Mouse (Mus musculus): ENCODE data around the gene Olfr638. TPM values are rescaled to one million over a fixed set of nuclear protein-coding genes. Genes with fewer than 3 reads are reported as not detected.
"Not testable (repeated sequence)": the region's sequence is repeated elsewhere in the genome, so short reads cannot be mapped to it uniquely, and the experiment has no call there.

The Olfr638 gene
- not detected in 2 replicates for polyA plus RNA-seq (2015; fragmentation: Nextera tagmentation; extraction: Ambion mirVana)

GRCm38 (mm10) chr7:103998446-103998845 is at the start of gene Olfr638:
Gene Olfr638, plus strand, starts transcription at chr7:103998746.
- Histone ChIP-seq H3K27me3 (ENCODE audit: control insufficient read depth, insufficient read depth, low read depth, low read length) (no peaks in the 10 kb centered on the region), H3K9me3 (ENCODE audit: control insufficient read depth, low read length) (no peaks in the 10 kb centered on the region), H3K9ac (ENCODE audit: low read length) (no peak within 1 kb of the TSS), H3K4me1 (replicated peaks; ENCODE audit: control insufficient read depth, insufficient read depth, low read length) (no peaks in the 10 kb centered on the region), H3K4me2 (ENCODE audit: low read depth, low read length) (no peak within 1 kb of the TSS), H3K36me3 (ENCODE audit: control insufficient read depth, insufficient read depth, low read length) (no peaks in the 10 kb centered on the region), H3K27ac (ENCODE audit: low read length) (no peak within 1 kb of the TSS), H3K4me3 (ENCODE audit: low read length) (no peak within 1 kb of the TSS)
- no peak for ATAC-seq (ENCODE audit: low read depth)

- not testable (repeated sequence) for H3K27me3 ChIP-seq (ENCODE audit: control insufficient read depth, insufficient read depth, low read depth, low read length); ATAC-seq (ENCODE audit: low read depth); H3K4me1 ChIP-seq (replicated peaks; ENCODE audit: control insufficient read depth, insufficient read depth, low read length); H3K36me3 ChIP-seq (ENCODE audit: control insufficient read depth, insufficient read depth, low read length); H3K4me2 ChIP-seq (ENCODE audit: low read depth, low read length); H3K27ac ChIP-seq (ENCODE audit: low read length); H3K9ac ChIP-seq (ENCODE audit: low read length); H3K4me3 ChIP-seq (ENCODE audit: low read length); H3K9me3 ChIP-seq (ENCODE audit: control insufficient read depth, low read length)
- WGBS, result 92% methylated on average over 22 of the region's 22 CpGs
Measured at GRCm38 (mm10) chr7:103966873-103967272, 31.7 kb upstream of the Olfr638 start.

GRCm38 (mm10) chr7:103970852-103971251 is 27.7 kb upstream of the Olfr638 start, which contains the start of gene Olfr635:
Gene Olfr635, plus strand, starts transcription at chr7:103971152.
- no peaks in the 10 kb centered on the region for H3K36me3 ChIP-seq (ENCODE audit: control insufficient read depth, insufficient read depth, low read length)
- H3K4me2 ChIP-seq (ENCODE audit: low read depth, low read length), result no peak within 1 kb of the TSS
- no peak within 1 kb of the TSS for H3K9ac ChIP-seq (ENCODE audit: low read length)
- no peaks in the 10 kb centered on the region for H3K27me3 ChIP-seq (ENCODE audit: control insufficient read depth, insufficient read depth, low read depth, low read length)
- H3K9me3 ChIP-seq (ENCODE audit: control insufficient read depth, low read length), result no peaks in the 10 kb centered on the region
- H3K4me3 ChIP-seq (ENCODE audit: low read length), result no peak within 1 kb of the TSS
- no peak within 1 kb of the TSS for H3K27ac ChIP-seq (ENCODE audit: low read length)
- WGBS, result 59% methylated on average over 1 of the region's 1 CpGs
- no peaks in the 10 kb centered on the region for H3K4me1 ChIP-seq (replicated peaks; ENCODE audit: control insufficient read depth, insufficient read depth, low read length)
- ATAC-seq (ENCODE audit: low read depth), result no peak

GRCm38 (mm10) chr7:103971782-103972181 is 26.8 kb upstream of the Olfr638 start:
- Histone ChIP-seq H3K4me2 (ENCODE audit: low read depth, low read length) (no peak overlapping the region), H3K4me1 (replicated peaks; ENCODE audit: control insufficient read depth, insufficient read depth, low read length) (no peaks in the 10 kb centered on the region), H3K9ac (ENCODE audit: low read length) (no peak overlapping the region), H3K36me3 (ENCODE audit: control insufficient read depth, insufficient read depth, low read length) (no peaks in the 10 kb centered on the region), H3K27ac (ENCODE audit: low read length) (no peak overlapping the region), H3K27me3 (ENCODE audit: control insufficient read depth, insufficient read depth, low read depth, low read length) (no peaks in the 10 kb centered on the region), H3K9me3 (ENCODE audit: control insufficient read depth, low read length) (no peaks in the 10 kb centered on the region), H3K4me3 (ENCODE audit: low read length) (no peak overlapping the region)
- WGBS, result 51% methylated on average over 1 of the region's 1 CpGs
- ATAC-seq (ENCODE audit: low read depth), result no peak

GRCm38 (mm10) chr7:103999124-103999523 is 578 bp downstream of the Olfr638 start:
- Histone ChIP-seq H3K4me2 (ENCODE audit: low read depth, low read length) (no peak overlapping the region), H3K27me3 (ENCODE audit: control insufficient read depth, insufficient read depth, low read depth, low read length) (no peaks in the 10 kb centered on the region), H3K9ac (ENCODE audit: low read length) (no peak overlapping the region), H3K4me1 (replicated peaks; ENCODE audit: control insufficient read depth, insufficient read depth, low read length) (no peaks in the 10 kb centered on the region), H3K27ac (ENCODE audit: low read length) (no peak overlapping the region), H3K4me3 (ENCODE audit: low read length) (no peak overlapping the region), H3K9me3 (ENCODE audit: control insufficient read depth, low read length) (no peaks in the 10 kb centered on the region), H3K36me3 (ENCODE audit: control insufficient read depth, insufficient read depth, low read length) (no peaks in the 10 kb centered on the region)
- ATAC-seq (ENCODE audit: low read depth), result no peak

GRCm38 (mm10) chr7:104017203-104017602 is 18.7 kb downstream of the Olfr638 start, which contains the start of gene Olfr639:
Gene Olfr639, minus strand, starts transcription at chr7:104017303.
- no peak for ATAC-seq (ENCODE audit: low read depth)
- Histone ChIP-seq H3K9me3 (ENCODE audit: control insufficient read depth, low read length) (no peaks in the 10 kb centered on the region), H3K36me3 (ENCODE audit: control insufficient read depth, insufficient read depth, low read length) (no peaks in the 10 kb centered on the region), H3K27ac (ENCODE audit: low read length) (no peak within 1 kb of the TSS), H3K4me2 (ENCODE audit: low read depth, low read length) (no peak within 1 kb of the TSS), H3K4me3 (ENCODE audit: low read length) (no peak within 1 kb of the TSS), H3K4me1 (replicated peaks; ENCODE audit: control insufficient read depth, insufficient read depth, low read length) (no peaks in the 10 kb centered on the region), H3K27me3 (ENCODE audit: control insufficient read depth, insufficient read depth, low read depth, low read length) (no peaks in the 10 kb centered on the region), H3K9ac (ENCODE audit: low read length) (no peak within 1 kb of the TSS)

- no peak overlapping the region for H3K4me3 ChIP-seq (ENCODE audit: low read length)
- WGBS, result 74% methylated on average over 1 of the region's 1 CpGs
- no peak overlapping the region for H3K4me2 ChIP-seq (ENCODE audit: low read depth, low read length)
- H3K36me3 ChIP-seq (ENCODE audit: control insufficient read depth, insufficient read depth, low read length), result no peaks in the 10 kb centered on the region
- H3K9ac ChIP-seq (ENCODE audit: low read length), result no peak overlapping the region
- no peaks in the 10 kb centered on the region for H3K9me3 ChIP-seq (ENCODE audit: control insufficient read depth, low read length)
- no peaks in the 10 kb centered on the region for H3K27me3 ChIP-seq (ENCODE audit: control insufficient read depth, insufficient read depth, low read depth, low read length)
- H3K27ac ChIP-seq (ENCODE audit: low read length), result no peak overlapping the region
- H3K4me1 ChIP-seq (replicated peaks; ENCODE audit: control insufficient read depth, insufficient read depth, low read length), result no peaks in the 10 kb centered on the region
- ATAC-seq (ENCODE audit: low read depth), result no peak
Measured at GRCm38 (mm10) chr7:104018953-104019352, 20.4 kb downstream of the Olfr638 start.

- Histone ChIP-seq H3K4me2 (ENCODE audit: low read depth, low read length) (no peak overlapping the region), H3K36me3 (ENCODE audit: control insufficient read depth, insufficient read depth, low read length) (no peaks in the 10 kb centered on the region), H3K9me3 (ENCODE audit: control insufficient read depth, low read length) (no peaks in the 10 kb centered on the region), H3K4me1 (replicated peaks; ENCODE audit: control insufficient read depth, insufficient read depth, low read length) (no peaks in the 10 kb centered on the region), H3K4me3 (ENCODE audit: low read length) (no peak overlapping the region), H3K27me3 (ENCODE audit: control insufficient read depth, insufficient read depth, low read depth, low read length) (no peaks in the 10 kb centered on the region), H3K27ac (ENCODE audit: low read length) (no peak overlapping the region), H3K9ac (ENCODE audit: low read length) (no peak overlapping the region)
- WGBS, result 87% methylated on average over 6 of the region's 6 CpGs
- no peak for ATAC-seq (ENCODE audit: low read depth)
Measured at GRCm38 (mm10) chr7:104021651-104022050, 23.1 kb downstream of the Olfr638 start.

GRCm38 (mm10) chr7:104025473-104025872 is 26.9 kb downstream of the Olfr638 start, which contains the start of gene Olfr640:
Gene Olfr640, minus strand, starts transcription at chr7:104025573.
- H3K4me2 ChIP-seq (ENCODE audit: low read depth, low read length), result no peak within 1 kb of the TSS
- no peaks in the 10 kb centered on the region for H3K4me1 ChIP-seq (replicated peaks; ENCODE audit: control insufficient read depth, insufficient read depth, low read length)
- H3K9me3 ChIP-seq (ENCODE audit: control insufficient read depth, low read length), result no peaks in the 10 kb centered on the region
- no peaks in the 10 kb centered on the region for H3K27me3 ChIP-seq (ENCODE audit: control insufficient read depth, insufficient read depth, low read depth, low read length)
- H3K27ac ChIP-seq (ENCODE audit: low read length), result no peak within 1 kb of the TSS
- 77% methylated on average over 6 of the region's 6 CpGs for WGBS
- no peak within 1 kb of the TSS for H3K4me3 ChIP-seq (ENCODE audit: low read length)
- no peaks in the 10 kb centered on the region for H3K36me3 ChIP-seq (ENCODE audit: control insufficient read depth, insufficient read depth, low read length)
- ATAC-seq (ENCODE audit: low read depth), result no peak
- no peak within 1 kb of the TSS for H3K9ac ChIP-seq (ENCODE audit: low read length)

GRCm38 (mm10) chr7:104026978-104027377 is 28.4 kb downstream of the Olfr638 start:
- no peak overlapping the region for H3K27ac ChIP-seq (ENCODE audit: low read length)
- no peak overlapping the region for H3K4me3 ChIP-seq (ENCODE audit: low read length)
- ATAC-seq (ENCODE audit: low read depth), result no peak
- H3K4me1 ChIP-seq (replicated peaks; ENCODE audit: control insufficient read depth, insufficient read depth, low read length), result no peaks in the 10 kb centered on the region
- no peaks in the 10 kb centered on the region for H3K36me3 ChIP-seq (ENCODE audit: control insufficient read depth, insufficient read depth, low read length)
- 70% methylated on average over 3 of the region's 3 CpGs for WGBS
- H3K9ac ChIP-seq (ENCODE audit: low read length), result no peak overlapping the region
- no peak overlapping the region for H3K4me2 ChIP-seq (ENCODE audit: low read depth, low read length)
- H3K27me3 ChIP-seq (ENCODE audit: control insufficient read depth, insufficient read depth, low read depth, low read length), result no peaks in the 10 kb centered on the region
- H3K9me3 ChIP-seq (ENCODE audit: control insufficient read depth, low read length), result no peaks in the 10 kb centered on the region

All from lung, embryonic 16.5 days (tissue).